Mouse (Mus musculus) forebrain, embryonic 12.5 days (tissue): ENCODE data around the gene 4930564D02Rik. TPM values are rescaled to one million over a fixed set of nuclear protein-coding genes. Genes with fewer than 3 reads are reported as not detected.

Source experiments
- ATAC-seq: fragments of 200-750 bp; cut with Nextera tagmentation; 2 replicates; pipeline ENCODE4 v1.8.0; 2017; ENCODE audit warnings: moderate TSS enrichment; ENCODE audit not compliant: low FRiP score
- H3K27ac ChIP-seq: fragments of 300-500 bp; sonication (generic); 2 replicates; pipeline ENCODE4 v1.5.1; 2016; ENCODE audit warnings: mild to moderate bottlenecking
- H3K27me3 ChIP-seq: fragments of 300-500 bp; sonication (generic); 2 replicates; pipeline ENCODE4 v1.6.1; 2016; ENCODE audit warnings: mild to moderate bottlenecking
- H3K36me3 ChIP-seq: fragments of 300-500 bp; sonication (generic); replicated peaks from 2 replicates; pipeline ENCODE4 v1.6.1; 2016; ENCODE audit warnings: mild to moderate bottlenecking
- H3K4me1 ChIP-seq: fragments of 300-500 bp; sonication (generic); 2 replicates; pipeline ENCODE4 v1.6.1; 2016
- H3K4me2 ChIP-seq: fragments of 300-500 bp; sonication (generic); 2 replicates; pipeline ENCODE4 v1.6.1; 2016; ENCODE audit warnings: mild to moderate bottlenecking, moderate library complexity
- H3K4me3 ChIP-seq: fragments of 300-500 bp; sonication (generic); replicated peaks from 2 replicates; pipeline ENCODE4 v1.5.1; 2016; ENCODE audit warnings: mild to moderate bottlenecking
- H3K9ac ChIP-seq: fragments of 300-500 bp; sonication (generic); 2 replicates; pipeline ENCODE4 v1.6.1; 2016; ENCODE audit warnings: mild to moderate bottlenecking
- H3K9me3 ChIP-seq: fragments of 300-500 bp; sonication (generic); 2 replicates; pipeline ENCODE4 v1.6.1; 2016
- WGBS: fragments of 180-500 bp; shearing (Covaris S2); methylation state at CpG from one replicate; pipeline ENCODE4 v1.1.7; 2016; 5-methylcytosine and 5-hydroxymethylcytosine counted together
- polyA plus RNA-seq: library from polyadenylated mRNA; unstranded; fragments of >200 nt; fragmentation: Nextera tagmentation; extraction: Ambion mirVana; gene quantifications from 2 replicates; pipeline ENCODE4 v1.2.1, GENCODE M21; 2016

4930564D02Rik gene
- polyA plus RNA-seq, 1 experiment from 2014 or later, result not detected

DNA sequence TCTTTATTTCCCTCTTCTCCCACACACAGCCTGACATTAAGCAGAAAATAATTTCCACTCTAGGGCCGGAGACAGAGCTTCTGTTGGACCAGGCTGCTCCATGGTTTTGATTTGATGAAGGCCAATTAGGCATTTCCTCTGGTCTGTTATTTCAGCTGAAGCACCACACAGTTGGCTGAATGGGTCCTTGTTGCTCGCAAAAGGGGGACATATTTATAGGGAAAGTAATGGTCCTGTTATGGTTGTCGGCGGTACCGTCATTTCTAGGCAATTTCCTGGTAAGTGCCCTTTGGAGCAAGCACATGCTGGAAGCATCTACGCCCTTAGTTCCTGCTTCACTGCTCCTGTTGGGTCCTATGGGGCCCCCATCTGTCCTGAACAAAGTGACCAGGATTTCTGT is 5.7 kb upstream of the 4930564D02Rik start:
- H3K27ac ChIP-seq, result no peak overlapping the region
- no peaks in the 10 kb centered on the region for H3K9me3 ChIP-seq
- peaks cover 21% of the 10 kb centered on the region; the same call in 1 of the 2 replicates for H3K27me3 ChIP-seq
- ATAC-seq, result no peak
- peaks cover 4% of the 10 kb centered on the region; the same call in 1 of the 2 replicates for H3K4me1 ChIP-seq
- H3K4me2 ChIP-seq, result no peak overlapping the region
- no peaks in the 10 kb centered on the region for H3K36me3 ChIP-seq
- 81% methylated on average over 6 of the region's 6 CpGs for WGBS
- no peak overlapping the region for H3K9ac ChIP-seq
- H3K4me3 ChIP-seq, result no peak overlapping the region

DNA sequence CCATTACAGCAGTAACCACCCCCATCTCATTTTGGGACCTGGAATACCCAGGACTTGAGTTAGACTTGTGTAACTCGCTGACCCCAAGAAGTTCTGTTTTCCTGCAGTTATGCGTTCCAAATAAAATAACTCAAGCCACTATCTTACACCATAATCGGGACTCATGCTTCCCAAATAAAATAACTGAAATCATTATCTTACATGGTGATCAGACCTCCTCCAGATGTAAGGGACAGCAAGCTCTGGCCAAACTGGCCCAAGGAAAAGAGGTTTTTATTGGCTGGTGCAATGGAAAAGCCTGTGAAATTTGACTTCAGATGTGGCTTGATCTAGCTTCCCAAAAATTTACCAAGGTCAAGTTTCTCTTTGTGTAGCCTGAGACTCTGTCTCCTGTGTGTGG is 5.1 kb upstream of the 4930564D02Rik start:
- Histone ChIP-seq H3K36me3 (no peaks in the 10 kb centered on the region), H3K27ac (no peak overlapping the region), H3K9me3 (no peaks in the 10 kb centered on the region), H3K9ac (no peak overlapping the region), H3K4me2 (no peak overlapping the region), H3K27me3 (peaks cover 21% of the 10 kb centered on the region; the same call in 1 of the 2 replicates), H3K4me3 (no peak overlapping the region), H3K4me1 (peaks cover 4% of the 10 kb centered on the region; the same call in 1 of the 2 replicates)
- WGBS, result 86% methylated on average over 3 of the region's 3 CpGs
- ATAC-seq, result no peak

DNA sequence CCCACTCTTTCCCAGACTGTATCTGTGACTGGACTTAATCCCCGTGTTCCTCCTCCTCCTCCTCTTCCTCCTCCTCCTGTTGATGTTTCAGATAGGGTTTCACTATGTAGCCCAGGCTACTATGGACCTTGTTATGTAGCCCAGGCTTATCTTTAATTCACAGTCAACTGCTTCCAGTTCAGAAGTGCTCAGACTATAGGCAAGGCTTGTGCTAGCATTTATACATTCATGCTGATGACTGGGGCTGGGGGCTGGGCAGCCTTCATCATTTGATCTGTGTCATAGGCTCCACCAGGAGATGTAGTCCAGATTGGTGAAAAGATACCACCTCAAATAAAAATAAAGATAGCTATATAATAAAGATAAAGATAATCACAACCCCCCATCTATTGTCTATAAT is 4.7 kb upstream of the 4930564D02Rik start:
- WGBS, result 58% methylated on average over 1 of the region's 1 CpGs
- H3K27ac ChIP-seq, result no peak overlapping the region
- H3K4me2 ChIP-seq, result no peak overlapping the region
- ATAC-seq, result no peak
- H3K4me1 ChIP-seq, result peaks cover 4% of the 10 kb centered on the region; the same call in 1 of the 2 replicates
- H3K36me3 ChIP-seq, result no peaks in the 10 kb centered on the region
- no peak overlapping the region for H3K4me3 ChIP-seq
- H3K27me3 ChIP-seq, result peaks cover 21% of the 10 kb centered on the region; the same call in 1 of the 2 replicates
- no peak overlapping the region for H3K9ac ChIP-seq
- H3K9me3 ChIP-seq, result no peaks in the 10 kb centered on the region

DNA sequence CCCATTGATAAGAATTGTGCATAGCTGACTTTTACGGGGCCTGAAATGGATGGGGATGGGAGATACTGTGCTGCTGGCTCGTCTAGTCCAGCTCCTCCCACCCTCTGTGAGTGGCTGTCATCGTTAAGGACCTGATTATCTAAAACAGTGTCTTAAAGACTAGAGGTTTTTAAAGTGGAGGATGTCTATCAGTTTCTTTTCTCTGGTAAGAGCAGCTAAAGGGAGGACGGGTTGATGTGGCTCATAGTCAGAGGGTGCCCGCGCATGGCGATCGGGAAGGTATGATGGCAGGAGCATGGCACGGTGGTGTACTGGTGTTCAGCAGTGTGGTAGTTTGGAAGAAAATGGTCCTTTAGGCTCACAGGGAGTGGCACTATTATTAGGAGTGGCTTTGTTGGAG is 4.0 kb upstream of the 4930564D02Rik start:
- no peak overlapping the region for H3K4me2 ChIP-seq
- H3K9me3 ChIP-seq, result no peaks in the 10 kb centered on the region
- H3K27ac ChIP-seq, result no peak overlapping the region
- H3K36me3 ChIP-seq, result no peaks in the 10 kb centered on the region
- peaks cover 21% of the 10 kb centered on the region; the same call in 1 of the 2 replicates for H3K27me3 ChIP-seq
- peaks cover 4% of the 10 kb centered on the region; the same call in 1 of the 2 replicates for H3K4me1 ChIP-seq
- ATAC-seq, result no peak
- no peak overlapping the region for H3K4me3 ChIP-seq
- WGBS, result 80% methylated on average over 9 of the region's 9 CpGs
- no peak overlapping the region for H3K9ac ChIP-seq

DNA sequence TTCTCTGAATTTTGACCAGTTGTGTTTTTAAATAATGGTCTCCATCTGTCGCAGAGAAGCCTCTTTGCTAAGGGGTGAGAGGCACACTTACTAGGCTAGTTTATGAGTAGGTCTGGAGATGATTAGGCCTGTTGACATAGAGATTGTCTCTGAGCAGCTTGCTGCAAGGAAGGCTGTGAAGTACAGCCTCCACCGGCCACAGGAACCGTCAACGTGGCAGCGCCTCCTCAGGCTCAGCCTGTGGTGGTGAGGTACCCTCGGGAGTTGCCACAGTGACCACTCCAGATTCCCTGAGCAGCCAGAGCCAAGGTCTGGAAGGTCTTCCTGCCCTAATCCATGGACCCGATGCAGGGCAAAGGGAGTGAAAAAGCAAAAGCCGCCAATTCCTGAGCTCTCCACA is 3.9 kb downstream of the 4930564D02Rik start:
- H3K9me3 ChIP-seq, result no peaks in the 10 kb centered on the region
- no peak overlapping the region for H3K27ac ChIP-seq
- no peaks in the 10 kb centered on the region for H3K36me3 ChIP-seq
- 79% methylated on average over 8 of the region's 8 CpGs for WGBS
- H3K4me3 ChIP-seq, result no peak overlapping the region
- H3K4me1 ChIP-seq, result no peaks in the 10 kb centered on the region
- no peak overlapping the region for H3K4me2 ChIP-seq
- ATAC-seq, result no peak
- H3K27me3 ChIP-seq, result no peaks in the 10 kb centered on the region
- no peak overlapping the region for H3K9ac ChIP-seq

DNA sequence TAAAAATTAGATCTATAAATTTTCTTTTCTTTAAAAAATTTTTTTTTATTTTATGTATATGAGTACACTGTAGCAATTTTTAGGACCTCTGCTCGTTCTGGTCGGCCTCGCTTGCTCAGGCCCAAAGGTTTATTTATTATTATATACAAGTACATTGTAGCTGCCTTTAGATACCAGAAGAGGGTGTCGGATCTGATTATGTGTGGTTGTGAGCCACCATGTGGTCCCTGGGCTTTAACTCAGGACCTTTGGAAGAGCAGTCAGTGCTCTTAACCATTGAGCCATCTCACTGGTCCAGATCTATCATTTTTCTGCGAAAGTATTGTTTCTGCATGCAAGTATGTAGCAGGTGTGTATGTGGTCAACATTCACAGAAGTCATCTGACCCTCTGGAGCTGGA is 4.6 kb downstream of the 4930564D02Rik start:
- Histone ChIP-seq H3K4me2 (no peak overlapping the region), H3K27me3 (no peaks in the 10 kb centered on the region), H3K9me3 (no peaks in the 10 kb centered on the region), H3K4me3 (no peak overlapping the region), H3K9ac (no peak overlapping the region), H3K36me3 (no peaks in the 10 kb centered on the region), H3K4me1 (no peaks in the 10 kb centered on the region), H3K27ac (no peak overlapping the region)
- WGBS, result 94% methylated on average over 5 of the region's 5 CpGs
- ATAC-seq, result no peak

DNA sequence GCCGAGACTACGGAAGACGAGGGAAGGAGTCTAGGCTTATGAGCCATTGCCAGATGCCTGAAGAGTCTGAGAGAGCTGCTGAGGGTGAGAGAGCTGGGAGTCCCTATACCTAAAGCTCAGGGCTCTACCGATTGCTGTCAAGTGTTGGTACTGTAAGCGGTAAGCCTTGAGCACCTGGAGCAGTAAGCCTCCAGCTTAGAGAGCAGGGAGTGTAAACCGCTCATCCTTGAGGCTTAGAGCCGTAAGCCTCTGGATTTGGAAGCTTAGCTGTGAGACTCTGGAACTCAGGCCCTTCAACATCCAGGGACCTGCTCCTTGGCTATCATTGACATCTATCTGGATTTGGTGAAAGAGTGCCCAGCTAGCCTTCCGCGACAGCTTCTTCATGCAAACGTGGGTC is 5.9 kb downstream of the 4930564D02Rik start:
- no peaks in the 10 kb centered on the region for H3K27me3 ChIP-seq
- no peak for ATAC-seq
- H3K27ac ChIP-seq, result no peak overlapping the region
- no peak overlapping the region for H3K9ac ChIP-seq
- H3K4me2 ChIP-seq, result no peak overlapping the region
- WGBS, result 86% methylated on average over 10 of the region's 10 CpGs
- H3K4me1 ChIP-seq, result no peaks in the 10 kb centered on the region
- no peaks in the 10 kb centered on the region for H3K36me3 ChIP-seq
- H3K9me3 ChIP-seq, result no peaks in the 10 kb centered on the region
- H3K4me3 ChIP-seq, result no peak overlapping the region

DNA sequence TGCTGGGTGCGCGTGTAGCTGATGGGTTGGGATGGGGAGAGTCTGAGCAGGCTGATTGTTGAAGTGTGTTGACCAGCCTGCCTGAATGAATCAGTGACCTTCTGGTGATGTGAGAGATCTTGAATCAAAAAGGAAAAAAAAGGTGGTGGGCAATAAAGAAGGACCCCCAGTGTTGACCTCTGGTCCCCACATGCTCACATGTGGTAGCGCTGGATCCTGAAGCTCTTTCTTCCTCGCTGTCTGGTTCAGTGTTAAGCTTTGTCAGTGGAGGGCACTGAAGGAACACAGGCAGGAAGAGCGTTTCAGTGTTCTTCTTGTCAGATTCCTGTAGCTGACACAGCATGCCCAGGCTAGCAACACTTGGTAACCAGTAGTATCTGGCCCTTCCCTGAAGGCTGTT is 9.2 kb downstream of the 4930564D02Rik start:
- ATAC-seq, result no peak
- Histone ChIP-seq H3K4me2 (no peak overlapping the region), H3K4me3 (no peak overlapping the region), H3K27ac (no peak overlapping the region), H3K9me3 (no peaks in the 10 kb centered on the region), H3K27me3 (no peaks in the 10 kb centered on the region), H3K4me1 (peaks cover 6% of the 10 kb centered on the region; the same call in 1 of the 2 replicates), H3K36me3 (no peaks in the 10 kb centered on the region), H3K9ac (no peak overlapping the region)
- 88% methylated on average over 5 of the region's 5 CpGs for WGBS

DNA sequence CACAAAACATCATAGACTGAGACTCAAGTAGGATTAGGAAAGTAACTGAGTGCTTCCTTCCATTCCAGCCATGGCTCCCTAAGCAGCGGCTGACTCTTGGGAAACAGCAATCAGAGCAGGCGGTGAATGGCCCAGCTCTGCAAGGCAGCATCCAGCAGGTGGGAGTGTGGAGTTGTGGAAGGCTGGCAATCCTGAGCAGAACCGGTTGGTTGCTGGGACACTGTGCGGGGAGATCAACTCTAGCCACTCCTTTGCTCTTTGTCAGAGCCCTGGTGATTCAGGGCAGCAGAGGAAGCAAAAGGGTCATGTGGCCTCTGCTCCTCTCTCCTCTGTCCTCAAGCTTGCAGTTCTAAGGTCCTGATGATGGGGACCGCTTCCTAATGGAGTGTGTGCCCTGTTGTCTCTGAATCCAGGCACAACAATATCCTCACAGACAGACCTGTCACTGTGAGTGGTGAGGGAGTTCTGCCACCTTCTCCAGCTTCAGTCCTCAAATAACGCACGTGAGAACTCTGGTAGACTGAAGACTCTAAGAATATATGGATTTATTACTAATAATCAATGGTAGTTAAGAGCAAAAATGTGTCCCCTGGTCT is 11.7 kb downstream of the 4930564D02Rik start:
- WGBS, result 15% methylated on average over 7 of the region's 7 CpGs
- H3K9ac ChIP-seq, result no peak overlapping the region
- H3K27me3 ChIP-seq, result no peaks in the 10 kb centered on the region
- ATAC-seq, result peak; percentile 90
- H3K9me3 ChIP-seq, result no peaks in the 10 kb centered on the region
- no peak overlapping the region for H3K4me2 ChIP-seq
- H3K4me3 ChIP-seq, result no peak overlapping the region
- H3K36me3 ChIP-seq, result no peaks in the 10 kb centered on the region
- H3K4me1 ChIP-seq, result peaks cover 6% of the 10 kb centered on the region; the same call in 1 of the 2 replicates
- H3K27ac ChIP-seq, result no peak overlapping the region

DNA sequence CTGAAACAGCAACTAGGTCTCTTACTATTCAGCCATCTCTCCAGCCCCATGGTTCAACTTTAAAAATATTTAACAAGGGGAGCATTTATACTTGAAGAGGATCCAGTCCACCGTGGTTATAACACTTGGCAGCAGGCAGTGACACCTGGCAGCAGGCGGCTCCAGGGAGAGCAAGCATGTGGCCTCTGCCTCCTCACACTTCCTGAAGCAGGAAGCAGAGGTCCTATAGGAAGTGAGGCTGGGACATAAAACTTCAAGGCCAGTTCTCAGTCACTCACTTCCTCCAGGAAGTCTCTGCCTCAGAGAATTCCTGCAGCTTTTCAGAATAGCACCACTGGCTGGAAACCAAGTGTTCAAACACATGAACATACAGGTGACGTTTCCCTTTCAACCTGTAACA is 20.7 kb downstream of the 4930564D02Rik start:
- Histone ChIP-seq H3K27ac (no peak overlapping the region), H3K4me1 (0 out of 2 replicates have a peak, but pooled peaks cover 2% of the 10 kb centered on the region), H3K9ac (no peak overlapping the region), H3K9me3 (no peaks in the 10 kb centered on the region), H3K4me2 (no peak overlapping the region), H3K27me3 (no peaks in the 10 kb centered on the region), H3K36me3 (no peaks in the 10 kb centered on the region), H3K4me3 (no peak overlapping the region)
- WGBS, result 79% methylated on average over 3 of the region's 3 CpGs
- no peak for ATAC-seq

DNA sequence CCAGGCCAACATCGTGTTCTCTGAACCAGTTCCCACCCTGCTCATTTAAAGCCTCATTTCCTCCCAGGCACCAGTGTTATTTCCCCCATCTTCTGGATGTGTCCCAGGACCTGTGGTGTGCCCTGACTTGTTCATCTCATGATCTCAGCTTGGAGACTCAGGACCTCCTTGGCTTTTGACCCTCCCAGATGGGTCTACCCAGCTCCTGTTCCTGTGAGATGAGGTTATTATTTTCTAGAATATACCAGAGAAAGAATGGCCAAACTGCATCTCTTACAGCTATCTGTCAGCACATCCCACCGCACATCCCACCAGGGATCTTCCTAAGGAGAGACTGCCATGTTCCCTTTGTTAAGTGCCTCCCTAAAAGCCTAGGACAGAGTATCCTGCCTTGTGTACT is 22.0 kb downstream of the 4930564D02Rik start:
- no peaks in the 10 kb centered on the region for H3K9me3 ChIP-seq
- 88% methylated on average over 2 of the region's 2 CpGs for WGBS

DNA sequence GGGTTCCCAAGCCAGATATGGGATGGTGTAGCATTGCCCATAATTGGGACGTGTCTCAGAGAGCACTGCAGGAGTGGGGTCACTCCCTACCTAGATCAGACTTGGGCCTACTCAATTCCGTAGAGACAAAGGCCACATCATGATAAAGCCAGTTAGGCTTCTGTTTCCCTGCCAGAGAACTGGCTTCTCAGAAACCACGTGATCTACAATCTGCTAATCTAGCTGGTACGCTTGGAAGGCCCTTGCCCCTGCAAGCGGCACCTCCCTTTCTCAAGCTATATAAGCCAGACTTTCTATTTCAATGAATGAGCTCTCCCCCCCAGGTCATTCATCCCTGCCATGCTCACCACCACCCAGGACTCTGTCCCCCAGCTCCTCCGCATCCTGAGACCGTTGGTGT is 23.5 kb downstream of the 4930564D02Rik start:
- WGBS, result 93% methylated on average over 7 of the region's 7 CpGs

More for the DNA sequence above, 22.0 kb downstream of the 4930564D02Rik start:
- Histone ChIP-seq H3K4me3 (no peak overlapping the region), H3K4me1 (peaks cover 11% of the 10 kb centered on the region; the same call in 1 of the 2 replicates), H3K9ac (no peak overlapping the region), H3K36me3 (no peaks in the 10 kb centered on the region), H3K4me2 (no peak overlapping the region), H3K27ac (no peak overlapping the region), H3K27me3 (no peaks in the 10 kb centered on the region)
- no peak for ATAC-seq

DNA sequence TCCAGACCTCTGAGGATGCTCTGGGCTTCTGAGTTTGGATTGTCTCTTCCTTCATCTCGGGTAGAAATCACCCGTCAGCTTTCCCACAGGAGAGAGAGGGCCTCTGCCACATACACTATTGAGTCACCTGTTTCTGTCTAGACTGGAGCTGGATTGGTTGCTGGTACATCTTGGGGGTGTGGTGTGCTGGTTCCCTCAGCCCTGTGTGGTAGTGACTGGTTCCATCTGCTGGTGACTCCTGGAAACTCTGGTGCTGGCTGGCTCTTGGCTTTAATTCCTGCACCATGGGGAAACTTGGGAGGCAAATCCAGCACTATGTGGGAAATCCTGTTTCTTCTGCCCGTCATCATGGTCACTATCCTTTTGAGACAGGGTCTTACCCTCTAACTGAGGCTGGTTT is 24.3 kb downstream of the 4930564D02Rik start:
- ATAC-seq, result peak; percentile 63; the same call in 1 of the 2 replicates
- Histone ChIP-seq H3K4me1 (peaks cover 11% of the 10 kb centered on the region; the same call in 1 of the 2 replicates), H3K9me3 (no peaks in the 10 kb centered on the region), H3K4me2 (no peak overlapping the region), H3K36me3 (no peaks in the 10 kb centered on the region), H3K4me3 (no peak overlapping the region), H3K9ac (no peak overlapping the region), H3K27ac (no peak overlapping the region), H3K27me3 (no peaks in the 10 kb centered on the region)
- 20% methylated on average over 3 of the region's 3 CpGs for WGBS

More for the DNA sequence above, 23.5 kb downstream of the 4930564D02Rik start:
- ATAC-seq, result no peak
- no peak overlapping the region for H3K9ac ChIP-seq
- no peak overlapping the region for H3K4me3 ChIP-seq
- H3K27me3 ChIP-seq, result no peaks in the 10 kb centered on the region
- no peak overlapping the region for H3K4me2 ChIP-seq
- no peak overlapping the region for H3K27ac ChIP-seq
- peaks cover 11% of the 10 kb centered on the region; the same call in 1 of the 2 replicates for H3K4me1 ChIP-seq
- no peaks in the 10 kb centered on the region for H3K9me3 ChIP-seq
- no peaks in the 10 kb centered on the region for H3K36me3 ChIP-seq
